Mouse (Mus musculus): Measurements from ENCODE around the gene Ifnar2.

The Ifnar2 gene

DNA sequence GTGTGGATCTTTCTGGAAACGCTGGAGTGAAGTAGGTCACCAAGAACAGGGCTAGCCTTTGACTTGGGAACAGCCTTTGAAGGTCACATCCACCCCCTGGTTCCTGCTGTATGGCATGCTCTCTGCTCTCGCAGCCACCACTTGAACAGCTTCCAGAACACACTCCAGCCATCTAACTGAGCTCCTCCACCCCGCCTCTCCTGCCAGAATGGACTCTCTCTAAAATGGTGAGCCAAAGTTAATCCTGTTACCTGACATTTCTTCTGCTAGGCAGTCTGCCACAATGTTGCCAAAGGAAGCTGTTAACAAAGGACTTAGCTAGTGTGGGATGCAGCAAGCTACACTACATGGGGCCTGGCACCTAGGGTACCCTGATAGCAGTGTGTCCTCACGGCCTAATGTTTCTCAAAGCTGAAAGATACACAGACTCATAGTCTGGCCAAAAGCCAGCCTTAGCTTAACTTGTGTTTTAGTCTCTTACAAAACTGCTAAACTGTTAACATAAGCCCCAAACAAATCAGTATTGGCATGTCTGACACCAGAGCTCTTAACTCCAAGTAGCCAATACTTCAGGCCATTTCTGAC lies 22.3 kb downstream of the Ifnar2 start:
- no peak for DNase-seq (ENCODE audit: low read depth, low spot score)

DNA sequence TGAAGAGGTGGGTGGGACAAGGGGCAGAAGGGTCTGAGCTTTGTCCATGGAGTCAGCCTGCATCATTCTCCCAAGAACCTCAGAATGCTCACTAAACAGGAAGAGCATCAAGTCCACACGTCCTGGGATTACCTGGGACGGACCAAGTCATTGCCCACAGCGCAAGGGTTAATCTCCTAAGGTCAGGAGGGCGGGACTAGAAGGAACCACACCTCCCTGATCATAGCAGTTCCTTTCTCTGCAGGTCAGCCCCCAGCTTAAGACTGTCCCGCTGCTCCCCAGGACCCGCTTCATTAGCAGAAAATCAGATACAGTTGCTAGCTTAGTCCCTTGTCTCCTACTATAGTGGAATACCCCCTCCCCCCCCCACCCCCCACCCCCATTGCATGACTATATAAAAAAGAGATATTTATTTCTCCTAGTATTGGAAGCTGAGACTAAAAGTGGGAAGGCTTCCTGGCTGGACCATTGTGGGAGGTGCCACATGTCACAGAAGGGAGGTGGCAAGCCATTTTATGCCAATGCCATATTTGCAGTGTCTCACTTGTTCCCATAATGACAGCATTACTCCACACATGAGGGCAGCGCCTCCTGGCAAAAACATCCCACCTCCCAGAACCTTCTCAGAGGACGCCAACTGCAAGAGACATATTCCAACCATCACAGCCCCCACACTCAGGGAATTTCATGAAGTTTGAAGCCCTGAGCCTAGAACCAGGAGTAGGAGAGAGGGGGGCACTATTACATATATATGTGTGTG lies 23.2 kb downstream of the Ifnar2 start:
- DNase-seq (ENCODE audit: low read depth, low spot score): no peak

DNA sequence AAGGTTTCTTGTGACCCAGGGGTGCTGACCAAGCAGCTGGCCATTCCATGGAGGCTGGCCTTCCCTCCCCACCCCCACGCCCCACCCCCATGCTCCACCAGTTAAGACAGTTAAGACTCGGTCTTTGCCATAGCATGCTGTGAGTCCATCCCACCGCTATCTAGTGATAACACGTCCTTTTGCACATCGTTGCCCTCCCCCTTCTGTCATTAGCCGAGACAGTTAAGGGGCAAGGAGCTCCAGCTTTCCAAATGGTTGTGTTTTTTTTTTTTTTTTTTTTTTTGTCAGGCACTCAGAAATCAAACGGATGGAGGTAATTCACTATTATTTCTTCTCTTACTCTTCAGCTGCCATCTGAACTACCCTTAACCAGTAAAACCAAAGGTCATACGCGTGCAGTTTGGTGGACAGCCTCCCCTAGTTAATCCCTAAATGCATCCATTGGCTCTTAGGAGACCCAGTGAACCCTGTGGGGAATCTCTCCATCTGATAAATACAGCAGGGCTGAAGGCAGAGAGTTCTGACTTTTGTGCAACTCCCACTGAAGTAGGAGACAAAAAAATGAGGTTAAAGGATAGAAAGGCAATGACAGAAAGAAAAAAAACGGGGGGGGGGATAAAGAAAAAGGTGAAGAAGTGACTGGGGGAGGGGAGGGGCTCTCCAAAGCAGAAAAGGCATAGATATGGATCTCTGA lies 24.4 kb downstream of the Ifnar2 start:
- no peak for DNase-seq (ENCODE audit: low read depth, low spot score)

DNA sequence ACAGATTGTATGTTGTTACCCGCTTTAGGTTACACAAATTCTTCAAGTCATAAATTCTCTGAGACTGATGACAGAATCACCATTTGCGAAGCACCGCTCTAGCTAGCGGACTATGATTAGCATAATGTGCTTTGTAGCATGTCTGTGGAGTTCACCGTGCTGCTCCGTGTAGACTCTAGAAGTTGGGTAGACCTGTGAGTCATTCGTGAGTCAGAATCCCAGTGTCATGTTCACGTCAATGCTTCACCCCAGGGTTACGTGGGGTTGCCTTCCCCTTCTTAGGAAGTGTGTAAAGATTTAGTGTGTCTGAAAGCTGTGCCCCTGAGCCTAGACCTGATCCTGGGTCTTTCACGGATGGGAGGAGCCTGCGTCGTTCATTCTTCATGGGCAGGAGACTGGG lies 25.4 kb downstream of the Ifnar2 start:
- no peak for DNase-seq (ENCODE audit: low read depth, low spot score)

DNA sequence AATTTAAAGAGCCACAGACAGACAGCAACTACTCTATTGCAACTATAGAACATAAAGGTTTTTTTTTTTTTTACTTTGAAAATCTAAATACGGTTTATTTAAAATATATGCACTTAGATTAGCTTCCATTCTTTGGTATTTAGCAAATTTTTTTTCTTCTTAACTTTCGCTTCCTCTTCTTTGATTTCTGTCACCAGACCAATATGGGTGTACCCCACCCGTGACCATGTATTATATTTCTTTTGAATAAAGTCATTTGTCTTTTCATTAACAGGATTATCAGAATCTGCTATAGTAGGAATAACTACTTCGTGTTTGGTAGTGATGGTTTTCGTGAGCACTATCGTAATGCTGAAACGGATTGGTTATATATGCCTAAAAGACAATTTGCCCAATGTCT lies 26.4 kb downstream of the Ifnar2 start:
- DNase-seq (ENCODE audit: low read depth, low spot score): no peak

DNA sequence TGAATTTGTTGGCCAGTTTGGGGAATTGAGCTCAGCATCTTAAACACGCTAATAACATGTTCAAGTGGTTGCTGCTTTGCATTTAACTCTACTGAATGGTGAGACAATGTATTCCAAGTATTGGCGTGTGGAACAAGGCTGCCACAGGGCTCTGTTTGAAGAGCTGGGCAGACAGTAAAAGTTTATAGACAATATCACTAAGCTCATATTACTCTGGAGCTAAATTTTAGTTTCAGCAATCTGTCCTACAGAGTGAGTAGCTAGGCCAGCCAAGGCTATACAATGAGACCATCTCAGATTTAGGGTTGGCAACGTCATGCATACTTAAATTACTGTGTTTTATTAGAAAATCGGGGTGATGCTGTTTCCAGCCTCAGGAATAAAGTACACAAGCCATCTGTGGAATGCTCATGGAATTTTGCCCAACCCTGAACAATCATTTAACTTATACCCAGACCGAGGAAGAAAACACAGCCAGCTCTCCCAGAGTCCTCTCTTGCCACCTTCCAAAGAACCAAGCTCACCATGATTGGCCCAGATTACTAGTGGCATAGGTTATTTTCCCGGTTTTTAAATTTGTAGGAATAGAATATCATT lies 29.1 kb downstream of the Ifnar2 start:
- no peak for DNase-seq (ENCODE audit: low read depth, low spot score)

DNA sequence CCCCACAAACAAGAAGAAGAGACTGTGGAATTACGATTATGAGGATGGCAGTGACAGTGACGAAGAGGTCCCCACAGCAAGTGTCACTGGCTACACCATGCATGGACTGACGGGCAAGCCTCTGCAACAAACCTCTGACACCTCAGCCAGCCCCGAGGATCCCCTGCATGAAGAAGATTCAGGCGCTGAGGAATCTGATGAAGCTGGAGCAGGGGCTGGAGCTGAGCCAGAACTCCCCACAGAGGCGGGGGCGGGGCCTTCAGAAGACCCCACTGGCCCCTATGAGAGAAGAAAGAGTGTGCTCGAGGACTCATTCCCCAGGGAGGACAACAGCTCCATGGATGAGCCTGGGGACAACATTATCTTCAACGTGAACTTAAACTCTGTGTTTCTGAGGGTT lies 31.2 kb downstream of the Ifnar2 start:
- no peak for DNase-seq (ENCODE audit: low read depth, low spot score)

DNA sequence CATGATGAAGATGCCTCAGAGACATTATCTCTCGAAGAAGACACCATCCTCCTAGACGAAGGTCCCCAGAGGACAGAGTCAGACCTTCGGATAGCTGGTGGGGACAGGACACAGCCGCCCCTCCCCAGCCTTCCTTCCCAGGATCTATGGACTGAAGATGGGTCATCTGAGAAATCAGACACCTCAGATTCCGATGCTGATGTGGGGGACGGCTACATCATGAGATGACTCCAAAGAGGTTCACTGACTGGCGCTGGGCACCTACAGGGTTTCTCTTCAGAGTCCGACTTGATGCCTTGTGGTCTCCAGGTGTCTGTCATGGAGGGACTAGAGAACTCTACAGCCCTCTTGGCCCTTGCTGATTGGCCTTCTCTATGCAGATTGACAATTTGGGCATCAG lies 31.6 kb downstream of the Ifnar2 start:
- no peak for DNase-seq (ENCODE audit: low read depth, low spot score)

DNA sequence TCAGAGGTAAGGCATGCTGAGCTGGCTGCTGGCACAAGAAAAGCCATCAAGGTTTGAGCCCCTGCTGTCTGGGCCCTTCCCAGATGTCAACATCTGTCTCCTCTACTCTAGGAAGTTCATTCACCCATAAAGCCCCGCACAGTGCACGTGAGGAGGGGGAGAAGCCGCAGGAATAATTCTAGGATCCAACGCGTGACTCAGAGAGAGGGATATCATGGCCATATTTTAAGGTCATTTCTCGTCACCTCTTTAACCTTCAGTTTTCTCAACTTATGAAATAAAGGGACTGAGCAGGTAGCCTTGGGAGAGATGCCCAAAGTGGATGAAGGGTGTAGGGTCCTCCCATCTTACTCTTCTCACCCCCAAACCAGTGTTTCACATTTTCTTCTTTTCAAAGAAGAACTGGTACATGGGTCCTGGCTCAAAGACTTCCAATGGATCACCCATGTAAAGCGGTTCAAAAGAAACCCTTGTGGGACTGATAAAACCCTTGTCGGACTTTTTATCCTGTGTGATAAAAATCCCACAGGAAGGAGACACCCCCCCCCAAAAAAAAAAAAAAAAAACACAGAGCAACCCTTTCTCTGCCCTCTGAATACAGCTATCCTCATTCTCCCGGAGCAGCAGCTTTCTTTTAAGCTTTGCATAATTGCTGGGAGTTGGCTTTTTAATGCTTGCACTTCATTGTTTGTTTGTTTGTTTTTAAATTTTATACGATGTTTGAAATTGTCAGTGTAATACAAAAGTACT lies 32.4 kb downstream of the Ifnar2 start:
- DNase-seq (ENCODE audit: low read depth, low spot score): no peak

DNA sequence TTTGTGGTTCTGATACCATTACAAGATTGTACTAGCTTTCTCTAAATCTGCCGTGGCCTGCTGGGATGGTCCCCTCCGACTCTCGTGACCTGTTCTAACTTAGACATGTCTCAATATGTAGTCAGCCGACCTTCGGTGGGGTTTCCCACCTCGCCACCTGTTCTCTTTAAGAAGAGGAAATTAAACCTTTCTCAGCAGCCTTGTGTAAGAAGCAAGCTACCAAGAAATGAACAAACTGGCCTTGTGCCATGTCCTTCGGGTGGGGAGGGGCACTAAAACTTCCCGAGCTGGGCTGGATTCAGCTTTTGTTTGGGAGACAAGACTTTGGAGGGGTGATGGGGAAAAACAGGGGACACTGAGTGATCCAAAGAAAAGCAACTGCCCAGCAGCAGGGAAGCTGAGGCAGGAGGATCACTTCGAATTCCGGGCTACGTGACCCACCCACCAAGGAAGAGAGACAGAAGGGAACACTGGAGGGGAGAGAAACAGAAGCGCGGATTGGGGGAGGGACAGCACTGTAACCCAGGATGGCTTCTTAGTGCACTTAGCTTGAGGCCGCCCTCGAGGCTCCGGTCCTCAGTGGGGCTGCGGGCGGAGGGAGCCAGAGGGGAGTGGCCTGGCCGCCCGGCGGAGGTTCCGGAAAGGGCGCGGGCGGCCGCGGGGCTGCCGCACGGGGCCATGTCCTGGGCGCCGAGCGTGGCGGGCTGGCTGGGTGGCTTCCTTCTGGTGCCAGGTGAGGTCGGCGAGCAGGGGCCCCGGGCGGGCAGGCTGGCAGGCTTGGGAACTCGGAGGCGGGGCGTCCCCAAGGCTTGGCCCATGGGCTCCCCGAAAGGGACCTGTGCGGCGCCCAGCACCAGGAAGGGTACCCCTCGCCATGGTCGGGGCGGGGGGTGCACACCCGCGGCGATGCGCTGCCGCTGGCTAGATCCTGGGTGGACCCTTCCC lies 33.3 kb downstream of the Ifnar2 start, which contains the start of gene Il10rb:
TSS of gene Il10rb (plus strand) at position 525 of the 945 bp plus-strand sequence.
- peak; percentile 83 for DNase-seq (ENCODE audit: low read depth, low spot score)

DNA sequence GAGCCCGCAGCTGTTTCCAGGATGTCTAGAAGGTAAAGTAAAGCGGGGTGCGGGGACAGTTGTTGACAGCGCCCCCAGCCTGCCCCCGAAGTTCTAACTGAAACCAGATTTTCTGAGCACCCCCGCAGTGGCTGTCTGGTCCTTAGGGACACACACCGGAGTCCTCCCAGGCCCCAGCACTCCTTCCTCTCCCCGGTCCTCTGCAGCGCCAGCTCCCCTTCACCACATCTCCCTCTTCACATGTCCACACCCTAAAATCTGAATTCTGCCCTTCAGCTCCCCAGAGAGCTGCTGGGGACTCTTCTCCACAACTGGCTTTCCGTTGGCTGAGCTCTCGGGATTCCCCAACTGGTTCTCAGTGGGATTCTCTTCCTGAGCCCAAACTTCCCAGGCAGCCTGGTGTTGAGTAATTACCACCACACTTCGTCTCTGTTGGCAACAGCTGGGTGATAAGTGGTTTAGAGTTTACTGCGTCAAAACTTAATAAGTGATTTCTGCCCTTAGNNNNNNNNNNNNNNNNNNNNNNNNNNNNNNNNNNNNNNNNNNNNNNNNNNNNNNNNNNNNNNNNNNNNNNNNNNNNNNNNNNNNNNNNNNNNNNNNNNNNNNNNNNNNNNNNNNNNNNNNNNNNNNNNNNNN lies 34.1 kb downstream of the Ifnar2 start:
- no peak for DNase-seq (ENCODE audit: low read depth, low spot score)

DNA sequence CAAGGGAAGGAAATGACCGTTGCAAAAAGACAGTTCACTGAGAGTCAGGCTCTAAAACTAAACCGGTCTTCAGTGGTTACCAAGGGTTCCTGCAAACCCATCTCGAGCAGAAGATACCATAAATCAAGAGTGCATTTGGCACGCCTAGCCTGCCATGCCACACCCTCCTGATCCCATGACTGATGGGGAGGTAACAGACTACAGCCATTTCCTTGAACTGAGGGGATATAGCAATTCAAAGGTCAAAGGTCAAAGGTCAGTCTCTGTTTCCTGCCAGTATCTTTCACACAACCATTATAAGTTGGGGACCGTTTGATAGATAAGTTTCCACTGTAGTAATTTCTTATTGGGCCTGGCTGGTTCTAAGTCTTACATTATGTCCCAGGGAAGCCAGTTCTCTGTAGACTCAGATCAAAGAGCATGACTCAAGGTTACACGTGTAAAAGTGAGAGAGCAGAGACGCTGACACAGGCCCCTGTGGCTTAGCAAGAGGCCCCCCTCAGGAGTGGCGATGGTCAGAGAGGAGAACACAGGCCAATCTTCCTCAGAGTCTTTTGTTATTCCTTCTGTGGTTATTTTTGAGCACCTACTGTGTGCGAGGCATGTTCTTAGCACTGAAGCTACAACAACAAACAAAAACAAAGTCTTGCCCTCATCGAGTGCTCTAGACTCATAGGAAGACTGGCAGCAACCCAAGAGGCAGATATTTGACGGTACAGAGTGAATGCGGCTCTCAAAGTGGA lies 40.7 kb downstream of the Ifnar2 start:
- DNase-seq (ENCODE audit: low read depth, low spot score): peak; percentile 66

DNA sequence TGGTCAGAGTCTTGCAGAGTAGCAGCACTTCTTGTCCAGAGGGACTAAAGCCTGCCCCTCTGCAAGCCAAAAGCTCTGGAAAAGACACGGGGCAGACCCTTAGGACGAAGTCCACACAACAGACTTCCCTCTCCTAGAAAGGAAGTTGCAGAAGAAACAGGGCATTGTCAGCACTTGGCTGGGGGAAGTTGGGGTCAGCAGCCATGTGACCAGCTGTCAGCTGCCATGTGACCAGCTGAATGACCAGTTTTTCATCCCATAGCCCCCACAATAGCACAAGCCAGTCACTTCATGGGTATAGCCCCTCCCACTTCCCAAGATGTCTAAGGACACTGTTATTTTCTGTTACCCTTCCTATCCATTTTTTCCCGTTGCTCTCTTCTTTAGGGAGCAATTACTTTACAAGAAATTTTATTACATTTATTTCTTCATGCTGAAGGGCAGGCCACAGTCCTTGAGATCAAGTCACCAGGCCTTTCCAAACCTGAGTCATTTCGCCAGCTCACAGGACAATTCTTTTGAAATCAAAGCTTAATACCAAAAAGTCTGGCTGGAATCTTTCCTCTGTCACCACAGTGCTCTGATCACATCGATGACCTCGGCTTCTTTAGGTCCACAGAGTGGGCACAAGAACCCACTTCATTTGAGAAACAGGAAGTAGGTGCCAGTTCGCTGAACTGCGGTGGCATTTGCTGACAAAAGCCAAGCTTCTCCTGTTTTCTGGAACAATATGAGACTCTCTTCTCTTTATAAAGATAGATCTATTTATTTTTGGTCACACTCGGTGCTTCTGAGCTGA lies 43.0 kb downstream of the Ifnar2 start:
- no peak for DNase-seq (ENCODE audit: low read depth, low spot score)

DNA sequence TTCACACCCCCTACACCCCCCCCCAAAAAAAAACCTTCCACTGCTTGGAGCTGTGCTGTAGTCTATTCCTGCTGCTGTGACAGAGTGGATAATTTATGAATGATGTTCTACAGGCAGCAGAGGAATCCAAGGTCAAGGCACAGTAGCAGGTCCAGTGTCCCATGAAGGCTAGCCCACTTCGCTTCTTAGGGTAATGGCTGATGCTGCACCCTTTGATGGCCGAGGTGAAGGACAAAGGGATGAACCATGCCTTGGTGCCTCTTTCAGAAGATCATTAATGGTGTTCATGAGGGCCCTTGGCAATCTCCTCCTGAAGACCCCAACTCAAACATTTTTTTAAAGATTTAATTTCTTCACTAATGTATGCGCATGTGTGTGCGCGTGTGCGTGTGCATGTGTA lies 43.8 kb downstream of the Ifnar2 start:
- DNase-seq (ENCODE audit: low read depth, low spot score): no peak

DNA sequence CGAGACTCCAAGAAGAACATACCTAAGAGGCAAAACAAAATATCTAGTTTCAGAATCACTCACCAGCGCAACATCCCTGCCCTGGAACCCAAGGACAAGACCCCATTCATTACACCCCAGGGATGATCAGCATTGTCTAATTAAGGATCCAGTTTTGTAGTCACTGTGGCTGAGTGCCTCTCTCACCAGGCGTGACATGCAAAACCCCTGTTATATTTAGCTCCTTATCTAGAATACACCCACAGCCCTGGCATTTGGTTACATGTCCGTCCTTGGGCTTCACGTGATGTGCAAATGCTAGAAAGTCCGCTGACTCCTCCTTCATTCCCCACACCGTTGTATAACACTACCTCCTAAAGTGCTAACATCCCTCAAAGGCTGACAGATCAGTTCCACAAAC lies 44.4 kb downstream of the Ifnar2 start:
- DNase-seq (ENCODE audit: low read depth, low spot score): no peak

DNA sequence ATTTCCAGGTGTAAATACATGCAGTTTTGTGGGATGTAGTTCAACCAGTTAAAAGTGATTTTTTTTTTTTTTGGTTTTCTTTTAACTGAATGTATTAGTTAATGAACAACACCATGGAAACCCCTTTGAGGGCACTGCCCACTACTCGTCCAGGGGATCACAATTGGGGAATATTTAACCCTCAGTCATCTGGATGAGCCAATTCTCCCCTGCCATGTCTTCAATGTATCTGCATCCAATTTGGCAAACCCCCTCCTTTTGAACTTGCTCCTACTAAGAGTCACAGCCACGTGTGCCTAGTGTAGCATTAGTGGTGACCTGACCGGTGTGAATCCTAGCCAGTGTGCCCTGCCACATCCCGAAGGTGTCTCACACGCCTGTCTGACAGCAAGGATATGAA lies 45.9 kb downstream of the Ifnar2 start:
- DNase-seq (ENCODE audit: low read depth, low spot score): no peak

DNA sequence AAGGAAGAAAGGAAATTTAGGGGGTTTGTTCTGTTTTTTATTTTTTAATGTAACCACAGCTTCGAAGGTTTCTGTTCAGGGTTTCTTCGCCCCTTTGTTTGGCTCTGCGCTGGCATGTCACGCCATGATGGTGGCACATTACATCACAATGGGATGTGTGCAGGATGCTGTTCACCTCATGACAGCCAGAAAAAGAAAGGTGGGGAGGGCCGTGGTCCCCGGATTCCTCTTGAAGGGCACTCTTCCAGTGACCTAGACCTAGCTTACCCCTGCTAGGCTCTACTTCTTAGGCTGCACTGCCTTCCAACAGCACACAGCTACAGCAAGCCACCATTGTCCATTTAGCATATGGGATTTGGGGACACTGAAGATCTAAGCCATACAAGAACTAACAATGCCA lies 53.2 kb downstream of the Ifnar2 start:
- no peak for DNase-seq (ENCODE audit: low read depth, low spot score)

DNA sequence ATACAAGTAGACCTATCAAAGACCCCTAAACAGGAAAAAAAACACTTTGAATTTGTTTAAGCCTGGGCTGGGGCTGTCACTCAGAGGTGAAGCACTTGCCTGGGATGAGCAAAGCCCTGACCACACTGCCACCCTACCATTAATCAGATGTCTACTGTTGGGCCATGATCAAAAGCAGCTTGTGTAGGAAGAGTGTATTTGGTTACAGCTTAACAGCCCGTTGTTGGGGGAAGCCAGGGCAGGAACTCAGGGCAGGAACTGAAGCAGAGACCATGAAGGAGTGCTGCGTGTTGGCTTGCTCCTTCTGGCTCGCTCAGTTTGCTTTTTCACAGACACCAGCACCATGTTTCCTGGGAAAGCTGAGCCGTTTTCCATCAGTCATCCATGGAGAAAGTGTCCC lies 54.0 kb downstream of the Ifnar2 start:
- DNase-seq (ENCODE audit: low read depth, low spot score): no peak

DNA sequence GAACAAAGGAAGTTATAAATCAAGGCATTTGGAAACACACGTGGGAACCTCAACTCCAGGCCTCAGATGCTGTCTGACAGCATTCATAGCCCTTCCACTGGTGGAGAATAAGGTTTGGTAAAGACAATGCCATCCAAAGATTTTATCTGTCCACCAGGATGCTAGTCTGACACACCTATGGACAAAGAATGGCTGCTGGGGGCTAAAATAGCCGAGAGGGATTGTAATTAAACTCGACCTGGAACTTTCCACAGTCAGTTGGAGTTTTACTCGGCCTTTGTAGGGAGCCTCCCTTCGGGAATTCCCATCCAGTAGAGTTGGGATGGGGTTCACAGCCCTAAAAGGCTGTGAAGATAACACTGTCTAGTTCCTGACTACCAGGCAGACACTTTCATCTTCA lies 54.9 kb downstream of the Ifnar2 start:
- DNase-seq (ENCODE audit: low read depth, low spot score): no peak

Data from CD4-positive helper T cell, adult 2 months (primary cell).